Mouse (Mus musculus) CH12F3 (cell line): ENCODE data around the gene Coq5.

ENCODE experiments used
- in situ Hi-C: fragments of 300-500 bp; cut with MboI; formaldehyde crosslinking; loops from 2 replicates; pipeline ENCODE4 v1.14.3; 2020; ENCODE audit warnings: low sequenced_read_pairs

The Coq5 gene

GRCm38 (mm10) chr5:115279226-115280049 is at the start of gene Coq5:
TSS of gene Coq5 (plus strand) at chr5:115279666.
- in situ Hi-C loops: loop anchor here (10.0 kb wide), 1 partner anchor 165 kb away; no protein-coding TSS in a partner anchor

GRCm38 (mm10) chr5:115230830-115231551 is 48.5 kb upstream of the Coq5 start:
- in situ Hi-C loops: no loop called here

- in situ Hi-C loops: no loop called here
These were observed 47.8 kb upstream of the Coq5 start for GRCm38 (mm10) chr5:115231552-115232120.

- in situ Hi-C loops: no loop called here
These were observed 47.0 kb upstream of the Coq5 start for GRCm38 (mm10) chr5:115232516-115232915.

GRCm38 (mm10) chr5:115233031-115233780 is 46.3 kb upstream of the Coq5 start:
- in situ Hi-C loops: no loop called here

GRCm38 (mm10) chr5:115234519-115234918 is 44.9 kb upstream of the Coq5 start:
- in situ Hi-C loops: no loop called here

GRCm38 (mm10) chr5:115235323-115235771 is 44.1 kb upstream of the Coq5 start:
- in situ Hi-C loops: no loop called here

GRCm38 (mm10) chr5:115235786-115236263 is 43.6 kb upstream of the Coq5 start, which contains the start of gene Pop5:
TSS of gene Pop5 (plus strand) at chr5:115235836.
- in situ Hi-C loops: no loop called here

GRCm38 (mm10) chr5:115237803-115238728 is 41.4 kb upstream of the Coq5 start:
- in situ Hi-C loops: no loop called here

- in situ Hi-C loops: no loop called here
These were observed 40.7 kb upstream of the Coq5 start for GRCm38 (mm10) chr5:115238729-115239195.

- in situ Hi-C loops: no loop called here
These were observed 39.3 kb upstream of the Coq5 start for GRCm38 (mm10) chr5:115240191-115240590.

- in situ Hi-C loops: no loop called here
These were observed 24.0 kb upstream of the Coq5 start for GRCm38 (mm10) chr5:115255472-115255871.

- in situ Hi-C loops: no loop called here
These were observed 22.4 kb upstream of the Coq5 start for GRCm38 (mm10) chr5:115256909-115257546.

GRCm38 (mm10) chr5:115260356-115260755 is 19.1 kb upstream of the Coq5 start:
- in situ Hi-C loops: no loop called here

- in situ Hi-C loops: no loop called here
These were observed 18.3 kb upstream of the Coq5 start for GRCm38 (mm10) chr5:115261141-115261540.

- in situ Hi-C loops: no loop called here
These were observed 17.6 kb upstream of the Coq5 start for GRCm38 (mm10) chr5:115261880-115262279.

GRCm38 (mm10) chr5:115262502-115263291 is 16.8 kb upstream of the Coq5 start:
- in situ Hi-C loops: no loop called here

GRCm38 (mm10) chr5:115266340-115266739 is 13.1 kb upstream of the Coq5 start:
- in situ Hi-C loops: no loop called here
